Comparison of ENCODE assay signal across 22 mouse cellular contexts in the genomic region with DNA sequence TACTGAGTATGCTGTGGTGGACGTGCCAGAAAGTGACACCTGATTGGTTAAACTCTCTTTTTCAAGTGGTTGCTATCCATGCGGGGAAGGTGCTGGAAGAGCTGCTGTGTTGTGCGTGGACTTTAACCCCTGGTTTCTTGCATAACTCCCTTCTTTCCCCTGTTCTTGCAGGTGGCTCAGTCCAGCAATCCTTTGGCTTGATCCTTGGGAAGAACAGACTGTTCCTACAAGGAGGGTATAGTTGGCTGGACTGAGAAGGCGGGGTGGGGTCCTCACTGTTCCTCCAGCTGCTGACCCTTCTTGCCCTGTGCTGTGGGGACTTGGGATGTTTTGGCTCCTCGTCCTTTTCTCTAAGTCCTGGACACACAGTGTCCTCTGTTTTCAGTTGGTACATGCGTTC. TPM values are rescaled to one million over a fixed set of nuclear protein-coding genes. Genes with fewer than 3 reads are reported as not detected.
A peak's percentile ranks its signal among the peaks of the same experiment; 100 is the strongest.
DNase-seq lines count a peak whose midpoint lies in the region; ATAC-seq and TF ChIP-seq lines count a peak whose summit lies in the region.
"Had no signal": no experiment of that assay in that cellular context is flagged by ENCODE, and none has a peak within 500 bp of the region (broad histone marks: within the 10 kb centered on the region; RNA-seq: fewer than 3 reads in every experiment).

No protein-coding gene starts in this region.

- peaks cover 17% of the 10 kb centered on the region for H3K4me1 ChIP-seq in kidney, adult 2 months (ENCODE audit: control insufficient read depth, insufficient read depth, low read length)
- 0 out of 2 replicates have a peak, but pooled peaks cover 2% of the 10 kb centered on the region for H3K4me1 ChIP-seq in intestine, embryonic 15.5 days (replicated peaks)
- H3K4me1 ChIP-seq in stomach, postnatal 0 days (replicated peaks; ENCODE audit: control insufficient read depth, insufficient read depth), result no peaks in the 10 kb centered on the region
- H3K4me1 ChIP-seq in lung, adult 2 months (ENCODE audit: control insufficient read depth, insufficient read depth, low read length), result no peaks in the 10 kb centered on the region
- no peaks in the 10 kb centered on the region for H3K4me1 ChIP-seq in hindbrain, postnatal 0 days (ENCODE audit: insufficient read depth, low read length)
- H3K4me1 ChIP-seq: embryonic facial prominence, embryonic 12.5 days; midbrain, embryonic 15.5 days had no signal

- H3K4me3 ChIP-seq in kidney, adult 2 months (ENCODE audit: insufficient read depth, low read depth, low read length), result no peak overlapping the region
- no peak overlapping the region for H3K4me3 ChIP-seq in intestine, embryonic 15.5 days (replicated peaks)
- H3K4me3 ChIP-seq in stomach, postnatal 0 days (ENCODE audit: low read depth, low read length), result no peak overlapping the region
- H3K4me3 ChIP-seq in lung, adult 2 months (replicated peaks; ENCODE audit: extremely low read depth, low read depth, low read length), result no peak overlapping the region
- H3K4me3 ChIP-seq in hindbrain, postnatal 0 days (ENCODE audit: low read length), result no peak overlapping the region
- H3K4me3 ChIP-seq: embryonic facial prominence, embryonic 12.5 days; erythroblast, embryonic 14.5 days; heart, adult 2 months; heart, embryonic 15.5 days; limb, embryonic 12.5 days; midbrain, embryonic 15.5 days; myocyte had no signal

- WGBS in kidney, adult 2 months, result 60% methylated on average over 6 of the region's 6 CpGs
- 69% methylated on average over 6 of the region's 6 CpGs for WGBS in intestine, embryonic 15.5 days
- 78% methylated on average over 6 of the region's 6 CpGs for WGBS in stomach, postnatal 0 days
- WGBS in lung, adult 2 months, result 74% methylated on average over 6 of the region's 6 CpGs
- 86% methylated on average over 6 of the region's 6 CpGs for WGBS in hindbrain, postnatal 0 days

- peak overlapping the region; percentile 81 for H3K27ac ChIP-seq in kidney, adult 2 months (ENCODE audit: insufficient read depth, low read depth, low read length)
- no peak overlapping the region for H3K27ac ChIP-seq in intestine, embryonic 15.5 days
- H3K27ac ChIP-seq in stomach, postnatal 0 days (replicated peaks), result no peak overlapping the region
- no peak overlapping the region for H3K27ac ChIP-seq in hindbrain, postnatal 0 days
- H3K27ac ChIP-seq: embryonic facial prominence, embryonic 12.5 days; heart, adult 2 months; heart, embryonic 15.5 days; limb, embryonic 12.5 days; midbrain, embryonic 15.5 days had no signal

- no peak for TF ChIP-seq EP300 in stomach, postnatal 0 days (optimal IDR thresholded peaks at IDR 0.05)

- no peak overlapping the region for H3K4me2 ChIP-seq in intestine, embryonic 15.5 days (replicated peaks)
- no peak overlapping the region for H3K4me2 ChIP-seq in stomach, postnatal 0 days (replicated peaks; ENCODE audit: low read depth)
- no peak overlapping the region for H3K4me2 ChIP-seq in hindbrain, postnatal 0 days (ENCODE audit: low read depth, low read length)
- H3K4me2 ChIP-seq: embryonic facial prominence, embryonic 12.5 days; heart, embryonic 15.5 days; limb, embryonic 12.5 days; midbrain, embryonic 15.5 days had no signal

- H3K36me3 ChIP-seq in kidney, adult 2 months (ENCODE audit: control insufficient read depth, insufficient read depth, low read length), result no peaks in the 10 kb centered on the region; the same call in 1 of the 2 replicates
- H3K36me3 ChIP-seq in intestine, embryonic 15.5 days, result no peaks in the 10 kb centered on the region
- H3K36me3 ChIP-seq in stomach, postnatal 0 days (ENCODE audit: control insufficient read depth, insufficient read depth, low read length), result no peaks in the 10 kb centered on the region
- no peaks in the 10 kb centered on the region for H3K36me3 ChIP-seq in hindbrain, postnatal 0 days (ENCODE audit: insufficient read depth, low read length)
- H3K36me3 ChIP-seq: embryonic facial prominence, embryonic 12.5 days; heart, embryonic 15.5 days; limb, embryonic 12.5 days; midbrain, embryonic 15.5 days had no signal

- no peak for TF ChIP-seq POLR2A in kidney, adult 2 months (IDR thresholded peaks at IDR 0.05; ENCODE audit: low read depth, low read length)
- no peak for TF ChIP-seq POLR2A in lung, adult 2 months (IDR thresholded peaks at IDR 0.05; ENCODE audit: borderline replicate concordance, extremely low read depth, low read depth, low read length)

- ATAC-seq in intestine, embryonic 15.5 days, result peak; percentile 87
- peak; percentile 80; the same call in 1 of the 2 replicates for ATAC-seq in stomach, postnatal 0 days (ENCODE audit: low FRiP score, low TSS enrichment)
- ATAC-seq in hindbrain, postnatal 0 days, result no peak
- ATAC-seq: forebrain, embryonic 14.5 days; midbrain, embryonic 15.5 days had no signal

- DNase-seq in kidney, adult 2 months, result peak; percentile 92
- DNase-seq in kidney, postnatal 4 days, result no peak
- peak; percentile 43 for DNase-seq in kidney, postnatal 10 days
- peak; percentile 57 for DNase-seq in stomach, postnatal 0 days (ENCODE audit: low spot score)
- DNase-seq in lung, adult 2 months, result no peak
- no peak for DNase-seq in layer of hippocampus, adult 18-20 months (ENCODE audit: low spot score in 2 of 2)
- no peak for DNase-seq in hindbrain, postnatal 0 days (ENCODE audit: low spot score)
- DNase-seq: adrenal gland, adult 8-10 months; cerebellum, adult 9-11 months; gastrocnemius, postnatal 10 days; heart, adult 2 months; lung, postnatal 14 days; spleen, adult 18-20 months had no signal

- no peak for TF ChIP-seq CTCF in kidney, adult 2 months (conservative IDR thresholded peaks at IDR 0.05; ENCODE audit: insufficient read depth, insufficient read length, low read depth, low read length)
- TF ChIP-seq CTCF in stomach, postnatal 0 days (IDR thresholded peaks at IDR 0.05; ENCODE audit: low read depth), result no peak
- no peak for TF ChIP-seq CTCF in lung, adult 2 months (IDR thresholded peaks at IDR 0.05; ENCODE audit: insufficient read depth, low read length)
- no peak for TF ChIP-seq CTCF in hindbrain, postnatal 0 days (IDR thresholded peaks at IDR 0.05; ENCODE audit: low read depth)

- H3K9ac ChIP-seq in intestine, embryonic 15.5 days, result no peak overlapping the region
- no peak overlapping the region for H3K9ac ChIP-seq in stomach, postnatal 0 days (ENCODE audit: low read length)
- H3K9ac ChIP-seq in hindbrain, postnatal 0 days (replicated peaks; ENCODE audit: low read length), result no peak overlapping the region
- H3K9ac ChIP-seq: embryonic facial prominence, embryonic 12.5 days; heart, embryonic 15.5 days; limb, embryonic 12.5 days; midbrain, embryonic 15.5 days had no signal

- H3K9me3 ChIP-seq in intestine, embryonic 15.5 days, result no peaks in the 10 kb centered on the region
- H3K9me3 ChIP-seq in stomach, postnatal 0 days (ENCODE audit: control insufficient read depth, low read length), result 0 out of 2 replicates have a peak, but pooled peaks cover 3% of the 10 kb centered on the region
- H3K9me3 ChIP-seq in hindbrain, postnatal 0 days (ENCODE audit: low read length), result peaks cover 3% of the 10 kb centered on the region; the same call in 1 of the 2 replicates
- H3K9me3 ChIP-seq: embryonic facial prominence, embryonic 12.5 days; heart, embryonic 15.5 days; midbrain, embryonic 15.5 days had no signal

- no peaks in the 10 kb centered on the region for H3K27me3 ChIP-seq in kidney, adult 2 months (replicated peaks; ENCODE audit: control insufficient read depth, insufficient read depth, low read length)
- no peaks in the 10 kb centered on the region for H3K27me3 ChIP-seq in intestine, embryonic 15.5 days (replicated peaks)
- no peaks in the 10 kb centered on the region for H3K27me3 ChIP-seq in stomach, postnatal 0 days (ENCODE audit: control insufficient read depth, insufficient read depth, low read length)
- no peaks in the 10 kb centered on the region for H3K27me3 ChIP-seq in hindbrain, postnatal 0 days (ENCODE audit: insufficient read depth, low read length)
- H3K27me3 ChIP-seq: CH12.LX; embryonic facial prominence, embryonic 12.5 days; heart, embryonic 15.5 days; limb, embryonic 12.5 days; midbrain, embryonic 15.5 days had no signal

RNA-seq across cellular contexts. Expression of a gene that starts 36.4 kb away (rescaled TPM):
- polyA plus RNA-seq in kidney, adult 2 months (2012; rRNA removed), result 17.9 and 19.0 TPM in 2 replicates
- 10.0 and 11.8 TPM in 2 replicates for polyA plus RNA-seq in intestine, embryonic 15.5 days (2015; fragmentation: Nextera tagmentation; extraction: Ambion mirVana)
- 14.7 and 18.5 TPM in 2 replicates for polyA plus RNA-seq in stomach, postnatal 0 days (2015; fragmentation: Nextera tagmentation; extraction: Ambion mirVana)
- polyA plus RNA-seq in lung, adult 2 months (2012; rRNA removed), result 12.9 and 23.8 TPM in 2 replicates
- total RNA-seq in layer of hippocampus, adult 18-20 months (2021), result 1 to 10 TPM; 2.6 to 2.7 TPM
- total RNA-seq in hindbrain, postnatal 0 days (2014; rRNA removed), result 4.7 and 5.6 TPM in 2 replicates
- polyA plus RNA-seq in hindbrain, postnatal 0 days (2015; fragmentation: Nextera tagmentation; extraction: Ambion mirVana), result 3.0 and 3.5 TPM in 2 replicates
- total RNA-seq: CH12.LX had no signal

Comparison
In these comparisons a context has a peak if more than half of its experiments do, and no peak if none do; other contexts are left out.
1. DNase-seq: peak in kidney, adult 2 months (single experiment), kidney, postnatal 10 days (single experiment) and stomach, postnatal 0 days (single experiment); none in kidney, postnatal 4 days (0 of 2), lung, adult 2 months (single experiment), layer of hippocampus, adult 18-20 months (0 of 2) and hindbrain, postnatal 0 days (single experiment).